Mouse (Mus musculus): Measurements from ENCODE around the gene Ttll10.

DNA sequence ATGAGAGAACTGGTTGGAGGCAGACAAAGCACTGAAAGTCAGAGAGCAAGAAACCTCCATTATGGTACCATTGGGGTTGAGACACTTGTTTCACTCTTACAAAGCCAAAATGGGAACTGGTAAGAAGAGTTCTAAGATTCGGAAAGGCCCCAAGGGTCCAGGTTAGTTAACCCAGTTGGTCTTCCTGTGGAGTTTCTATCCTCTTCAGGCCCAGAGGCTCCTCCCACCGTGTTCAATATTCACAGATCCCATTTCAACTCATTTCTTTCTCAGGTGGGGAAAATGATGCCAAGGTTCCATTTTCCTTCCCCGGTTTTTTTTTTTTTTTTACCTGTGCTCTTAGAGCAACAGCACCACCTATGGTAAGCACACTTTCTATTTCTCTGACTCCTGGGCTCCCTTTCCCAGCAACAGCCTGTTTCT, 42.3 kb upstream of the Ttll10 start:
- TF ChIP-seq POLR2A (IDR thresholded peaks at IDR 0.05; ENCODE audit: control insufficient read depth, low read depth, low read length): no peak
- TF ChIP-seq CTCF (IDR thresholded peaks at IDR 0.05; ENCODE audit: control insufficient read depth, insufficient read depth, insufficient replicate concordance, low read depth, low read length): no peak

Data from testis, adult 2 months (tissue).